Mouse (Mus musculus) liver, adult 2 months (tissue): ENCODE measurements around the gene Tcea3.

Source experiments
- CTCF ChIP-seq: fragments of 200-500 bp; IDR thresholded peaks from 2 replicates; pipeline ENCODE4 v1.5.1; 2011; ENCODE audit warnings: low read depth, low read length, control low read depth
- POLR2A ChIP-seq: fragments of 200-500 bp; IDR thresholded peaks from 2 replicates; pipeline ENCODE4 v1.6.1; 2011; ENCODE audit warnings: low read length, control low read depth; ENCODE audit not compliant: insufficient read depth; ENCODE audit errors: extremely low read depth

GRCm38 (mm10) chr4:136290781-136291595 lies 43.5 kb downstream of the Tcea3 start:
- TF ChIP-seq CTCF (no peak), POLR2A (no peak)
